Mouse (Mus musculus) spleen, adult 12 weeks (tissue): ENCODE measurements at regions not wholly inside any gene's neighbourhood (a gene's known extent, or its start where the extent isn't known, plus 50 kb on each side); places are given as distances from the start of the nearest gene placed in this dataset.

ENCODE experiments used
- DNase-seq: peaks from one replicate; pipeline ENCODE4 v3.0.0; 2022; ENCODE audit warnings: low spot score

DNA sequence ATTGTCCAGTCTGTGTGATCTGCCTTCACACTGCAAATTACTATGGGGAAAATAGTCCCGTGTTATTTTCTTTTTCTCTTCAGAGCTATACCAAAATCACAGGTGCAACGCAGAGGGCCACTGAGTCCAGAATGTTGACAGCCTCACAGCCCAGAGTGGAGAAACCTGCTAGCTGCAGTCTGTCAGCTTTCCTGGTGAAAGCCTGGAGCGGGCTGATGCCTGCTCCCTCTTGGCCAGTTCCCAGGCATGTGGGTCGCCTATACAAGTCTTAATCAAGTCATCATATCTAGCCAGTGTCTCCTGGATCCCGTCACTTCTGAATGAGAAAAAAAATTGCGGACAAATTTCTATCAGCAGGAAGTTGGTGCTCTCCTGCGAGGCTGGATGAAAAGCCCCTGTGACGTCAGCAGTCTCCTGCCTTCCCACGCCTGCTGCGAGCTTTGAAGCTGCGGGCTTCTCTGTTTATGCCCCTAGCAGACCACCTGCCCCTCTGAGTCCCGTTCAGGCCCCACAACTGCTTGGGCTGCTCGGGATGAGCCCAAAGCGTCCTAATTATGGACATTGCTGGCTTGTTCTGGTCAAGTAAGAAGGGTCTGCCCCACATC is 227.1 kb upstream of the Hes1 start:
- no peak for DNase-seq

DNA sequence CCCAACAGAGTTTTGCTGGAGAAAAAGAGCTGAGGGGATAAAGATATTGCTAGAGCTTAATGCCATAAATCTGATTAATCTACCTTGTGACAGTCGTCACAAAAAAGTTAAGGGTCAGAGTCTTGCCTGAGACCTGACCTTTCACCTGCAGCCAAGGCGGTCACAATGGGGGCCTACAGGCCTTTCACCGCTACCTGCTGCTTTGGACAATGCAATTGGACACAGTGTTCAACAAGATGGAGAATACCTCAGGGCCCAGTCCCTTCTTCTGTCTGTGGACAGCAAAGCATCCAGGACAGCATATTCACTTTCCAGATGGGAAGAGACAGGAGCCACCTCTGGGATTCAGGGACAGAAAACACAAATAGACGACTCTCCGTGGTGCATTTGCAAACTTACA is 226.3 kb upstream of the Hes1 start:
- no peak for DNase-seq

DNA sequence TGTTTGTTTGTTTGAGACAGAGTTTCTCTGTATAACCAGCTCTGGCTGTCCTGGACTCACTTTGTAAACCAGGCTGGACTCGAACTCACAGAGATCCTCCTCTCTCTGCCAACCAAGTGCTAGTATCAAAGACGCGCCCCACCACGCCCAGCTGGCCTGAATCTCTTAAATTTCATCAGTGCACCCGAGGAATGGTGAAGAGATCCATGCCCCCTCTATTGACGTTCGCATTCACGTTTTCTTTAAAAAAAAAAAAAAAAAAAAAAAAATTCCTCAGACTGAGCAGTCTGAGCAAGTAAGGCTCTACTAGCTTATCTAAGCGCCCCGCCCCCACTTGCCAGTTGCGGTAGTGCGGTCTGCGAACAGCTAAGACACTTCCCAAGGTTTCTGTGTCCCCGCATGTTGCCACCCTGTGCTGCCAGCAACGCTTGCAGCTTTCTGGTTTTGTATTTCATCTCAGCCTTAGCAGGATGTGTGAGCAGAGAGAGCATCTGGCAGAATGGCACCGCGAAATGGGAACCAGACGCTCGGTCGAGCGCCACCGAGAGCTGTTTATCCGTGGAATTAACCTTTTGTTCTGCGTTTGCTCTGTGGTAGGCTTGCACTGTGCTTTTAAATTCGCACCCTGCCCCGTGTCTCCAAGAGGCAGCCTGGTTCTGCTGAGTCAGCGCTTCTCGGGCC is 225.1 kb upstream of the Hes1 start:
- no peak for DNase-seq

DNA sequence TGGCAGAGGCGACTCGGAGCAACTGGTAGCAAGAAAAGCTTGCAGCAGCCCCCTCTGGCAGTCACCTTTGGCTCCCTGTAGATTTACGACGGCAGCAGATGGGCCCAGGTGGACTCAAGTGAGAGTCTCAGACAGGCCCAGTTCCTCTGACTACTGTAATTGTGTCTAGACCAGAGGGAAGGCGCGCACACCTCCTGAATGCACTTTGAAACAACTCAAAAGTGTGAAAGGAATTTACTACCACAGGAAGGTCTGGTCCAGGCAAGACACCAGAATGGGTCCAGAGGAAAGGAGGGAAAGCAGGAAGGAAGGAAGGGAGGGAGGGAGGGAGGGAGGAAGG is 224.6 kb upstream of the Hes1 start:
- no peak for DNase-seq

DNA sequence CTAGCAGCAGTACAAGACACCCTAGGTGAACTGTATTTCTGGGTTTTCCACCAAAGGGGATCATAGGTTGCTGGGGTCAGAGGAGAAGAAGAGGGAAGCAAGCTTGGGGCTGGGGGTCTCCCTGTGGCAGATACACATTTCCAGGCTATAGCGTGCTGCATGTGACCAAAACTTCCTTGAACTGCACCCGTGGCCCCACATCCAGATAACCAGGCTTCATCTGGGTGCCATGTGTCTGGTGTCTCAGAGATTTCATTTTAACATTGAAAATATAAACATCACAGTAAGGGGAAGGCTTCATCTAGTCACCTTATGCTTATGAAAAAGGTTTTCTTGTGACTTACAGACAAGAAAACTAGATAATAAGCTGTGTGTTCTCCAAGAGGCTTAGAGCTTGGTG is 223.8 kb upstream of the Hes1 start:
- DNase-seq, result no peak

DNA sequence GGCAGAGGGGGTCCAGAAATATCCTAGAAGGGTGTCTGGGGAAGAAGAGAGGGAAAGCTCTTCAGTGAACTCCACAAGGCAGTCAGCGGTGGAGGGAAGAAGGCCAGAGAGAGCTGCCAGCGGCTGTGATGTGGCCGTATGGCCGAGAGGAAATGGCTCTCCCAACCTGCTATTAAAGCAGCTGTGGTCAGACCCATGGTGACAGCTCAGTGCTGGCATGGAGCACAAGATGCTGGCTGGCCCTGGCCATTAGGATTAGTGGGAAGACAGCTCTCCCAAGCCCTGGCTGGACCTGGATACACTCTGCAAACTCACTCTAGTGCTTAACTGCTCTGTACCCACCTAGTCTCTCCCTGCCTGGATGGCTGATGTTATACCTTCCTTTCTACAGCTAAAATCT is 223.1 kb upstream of the Hes1 start:
- no peak for DNase-seq

DNA sequence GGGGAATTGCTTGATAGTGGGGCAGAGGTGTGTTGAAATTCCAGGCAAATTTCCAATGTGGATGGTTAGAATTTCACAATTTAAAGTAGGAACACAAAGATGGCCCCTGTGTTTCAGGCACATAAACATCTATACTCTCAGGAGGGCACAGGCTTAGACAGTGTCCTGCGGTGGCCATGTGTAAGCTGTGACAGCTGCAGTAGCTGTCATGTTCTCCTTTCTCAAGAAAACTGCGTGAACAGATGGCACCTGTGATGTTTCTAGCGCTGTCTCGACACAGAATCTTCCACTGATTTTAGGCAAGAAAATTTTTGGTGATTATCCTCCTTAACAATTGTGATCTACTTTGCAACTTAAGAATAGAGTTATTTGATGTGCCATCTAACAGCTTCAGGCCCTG is 222.1 kb upstream of the Hes1 start:
- DNase-seq, result no peak

DNA sequence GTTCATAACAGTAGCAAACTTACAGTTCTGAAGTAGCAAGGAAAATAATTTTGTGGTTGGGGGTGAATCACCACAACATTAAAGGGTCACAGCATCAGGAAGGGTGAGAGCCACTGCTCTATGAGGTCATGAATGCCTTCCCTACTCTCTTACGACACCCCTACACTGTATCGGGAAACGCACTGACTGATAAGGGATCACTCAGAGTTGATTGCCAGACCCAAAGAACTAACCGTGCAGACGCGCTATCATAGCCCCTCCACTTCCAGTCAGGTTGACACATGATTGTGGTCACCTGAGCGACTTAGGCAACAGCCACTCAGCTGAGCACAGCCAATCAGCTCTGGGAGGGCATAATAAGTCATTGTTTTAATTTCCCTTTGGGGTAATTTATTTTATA is 220.7 kb upstream of the Hes1 start:
- DNase-seq, result no peak

DNA sequence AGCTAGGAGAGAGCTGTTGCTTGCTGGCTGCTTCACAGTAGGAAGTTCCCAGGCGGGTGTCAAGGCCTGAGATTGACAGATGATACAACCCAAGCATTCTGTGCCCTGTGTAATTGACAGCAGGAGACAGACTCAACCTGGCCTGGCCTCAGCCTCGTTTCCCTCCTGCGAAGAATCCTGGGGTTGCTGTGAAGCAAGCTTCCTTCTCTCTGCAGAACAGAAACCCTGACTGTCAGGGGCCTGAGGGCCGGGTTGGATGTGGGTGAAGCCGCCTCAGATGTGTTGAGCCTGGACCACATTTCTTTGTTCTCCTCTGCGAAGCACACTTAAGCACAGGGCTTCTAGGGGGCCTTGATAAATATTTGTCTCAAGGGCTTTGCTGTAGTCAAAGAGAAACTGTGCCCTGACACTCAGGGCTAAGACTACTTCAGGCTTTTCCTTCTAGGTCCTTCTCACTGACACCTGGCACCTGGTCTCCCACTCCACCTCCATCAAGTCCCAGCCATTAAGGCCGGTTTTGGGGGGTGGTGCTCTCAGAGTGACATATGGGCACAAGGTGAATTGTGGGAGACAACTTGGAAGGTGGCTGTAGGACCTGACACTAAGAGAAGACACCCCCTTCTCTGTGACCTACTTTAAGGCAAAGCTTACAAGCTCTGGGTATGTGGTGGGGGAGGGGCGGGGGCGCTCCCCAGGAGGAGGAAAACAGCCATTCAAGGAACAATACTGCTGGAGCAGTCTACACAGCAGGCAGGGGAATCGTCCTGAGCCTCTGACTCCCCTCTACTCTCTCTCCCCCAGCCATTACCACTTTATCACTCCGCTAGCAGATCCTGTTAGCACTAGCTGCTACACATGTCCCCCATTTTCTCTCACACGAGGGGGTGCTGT is 219.2 kb upstream of the Hes1 start:
- no peak for DNase-seq

DNA sequence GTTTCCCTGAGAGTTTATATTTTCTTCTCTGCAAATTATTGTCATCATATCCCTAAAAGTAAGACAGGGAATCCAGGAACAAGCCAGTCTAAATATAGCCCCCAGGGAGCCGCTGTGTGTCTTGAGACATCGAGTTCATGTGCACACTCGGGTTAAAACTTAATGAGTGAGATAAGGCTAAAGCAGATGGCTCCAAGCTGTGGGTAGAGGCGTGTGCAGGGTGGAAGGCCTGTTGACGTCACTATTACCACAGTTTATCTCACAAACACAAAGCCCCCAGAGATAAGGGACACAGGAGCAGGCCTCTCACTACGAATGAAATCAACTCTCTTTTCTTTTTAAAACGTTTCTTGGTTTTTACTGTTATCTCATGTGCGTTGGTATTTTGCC is 218.6 kb upstream of the Hes1 start:
- no peak for DNase-seq

DNA sequence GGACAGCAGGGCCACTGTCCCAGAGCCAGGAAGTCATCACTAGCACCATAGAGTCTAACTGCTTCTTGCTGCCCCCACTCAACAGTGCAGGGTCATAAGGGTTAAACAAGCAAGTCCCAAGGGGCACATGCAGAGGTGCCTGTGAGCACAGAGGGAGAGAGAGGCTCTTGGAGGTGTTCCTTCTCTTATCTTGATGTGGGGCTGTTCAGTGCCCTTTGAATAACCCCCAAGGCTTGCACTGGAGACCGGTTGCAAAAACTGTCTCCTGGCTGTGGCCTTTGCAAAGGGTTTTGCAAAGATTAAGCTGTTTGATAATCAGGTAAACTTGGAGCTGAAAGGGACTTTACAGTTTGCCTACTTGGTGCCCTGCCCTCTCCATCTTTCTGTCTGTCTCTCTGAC is 217.1 kb upstream of the Hes1 start:
- no peak for DNase-seq

DNA sequence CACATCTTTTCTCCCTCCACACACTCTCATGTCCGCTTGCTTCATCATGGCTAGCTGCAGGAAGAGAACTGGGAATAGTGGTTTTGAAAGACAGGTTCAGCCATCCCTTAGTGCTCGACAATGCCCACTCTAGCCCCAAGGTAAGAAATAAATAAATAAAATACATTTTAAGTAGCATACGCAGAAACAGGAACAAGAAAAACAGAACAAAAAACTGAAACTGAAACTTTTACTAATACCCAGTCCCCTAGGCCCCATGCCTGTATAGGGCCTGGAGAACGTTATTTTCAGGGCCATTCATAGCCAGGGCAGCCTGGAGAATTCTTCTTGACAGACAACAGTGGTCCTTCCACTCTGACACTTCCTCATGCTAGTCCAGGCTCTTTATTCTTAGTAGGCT is 216.4 kb upstream of the Hes1 start:
- no peak for DNase-seq

DNA sequence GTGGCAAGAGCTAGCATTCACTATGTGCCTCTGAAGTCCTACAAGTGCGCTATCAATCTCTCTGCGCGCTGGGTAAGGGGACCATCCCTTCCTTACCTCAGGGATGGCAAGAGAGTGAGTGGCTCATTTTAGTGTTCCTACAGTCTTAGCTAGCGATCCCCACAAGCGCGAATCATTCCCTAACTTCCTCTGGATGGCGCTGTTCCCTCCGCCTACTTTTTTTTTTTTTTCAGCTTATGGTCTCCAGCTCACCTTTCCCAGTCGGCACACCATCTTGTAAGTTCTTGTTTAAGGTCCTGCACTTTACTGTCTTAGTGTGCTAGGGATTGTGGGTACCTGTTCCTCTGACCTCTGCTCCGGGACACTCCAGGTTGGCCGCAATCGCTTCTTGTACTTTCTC is 215.7 kb upstream of the Hes1 start:
- DNase-seq, result no peak

DNA sequence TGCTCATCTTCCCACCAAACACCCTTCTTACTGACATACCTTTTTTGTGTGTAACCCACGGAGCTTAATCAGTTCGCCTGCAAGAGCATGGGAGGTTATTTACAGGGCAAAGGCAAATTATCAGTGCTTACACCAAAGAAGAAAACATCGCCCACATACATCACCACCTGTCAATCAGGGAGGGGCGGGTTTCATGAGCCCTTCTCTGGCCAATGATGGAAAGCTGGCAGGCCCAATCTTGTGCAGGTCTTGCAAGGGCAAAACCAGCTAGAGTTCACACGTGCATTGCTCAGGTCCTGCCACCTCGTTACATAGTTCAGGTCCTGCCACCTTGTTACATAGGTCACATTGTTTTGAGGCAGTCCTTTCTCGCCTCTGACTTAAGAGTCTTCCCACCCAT is 214.7 kb upstream of the Hes1 start:
- no peak for DNase-seq

DNA sequence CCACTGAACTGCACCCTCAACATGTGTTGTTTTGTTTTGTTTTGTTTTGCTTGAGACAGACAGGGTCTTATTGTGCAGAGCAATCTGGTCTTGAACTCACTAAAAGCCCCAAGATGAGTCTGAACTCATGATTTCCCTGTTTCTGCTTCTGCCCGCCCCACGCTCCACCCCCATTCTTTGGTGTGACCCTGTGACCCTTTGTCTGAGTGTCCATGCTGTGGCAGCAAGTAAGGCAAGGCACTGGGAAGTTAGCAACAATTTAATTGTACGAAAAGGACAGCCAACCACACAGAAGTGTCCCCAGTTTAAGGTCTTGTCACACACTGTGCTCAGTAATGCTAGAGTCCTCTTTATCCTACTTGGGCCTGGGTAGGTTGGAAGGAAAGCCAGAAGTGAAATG is 213.6 kb upstream of the Hes1 start:
- no peak for DNase-seq

DNA sequence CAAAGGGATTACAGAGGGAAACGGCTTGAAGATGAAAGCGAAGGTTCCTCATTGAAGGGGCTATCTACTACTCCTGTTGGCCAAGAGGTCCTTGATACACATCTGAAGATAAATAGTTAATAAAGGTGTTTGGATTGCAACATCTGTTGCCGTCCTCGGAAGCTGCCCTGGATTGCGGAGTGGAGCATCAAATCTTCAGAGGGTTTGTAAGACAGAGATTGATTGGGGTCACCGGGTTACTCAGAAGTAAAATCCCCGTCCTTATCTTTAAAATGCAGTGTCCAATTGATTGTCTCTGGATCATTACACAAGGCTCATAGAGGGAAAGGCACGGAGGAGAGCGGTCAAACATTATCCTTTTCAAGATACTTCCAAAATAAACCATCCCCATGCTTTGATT is 212.4 kb upstream of the Hes1 start:
- DNase-seq, result no peak

DNA sequence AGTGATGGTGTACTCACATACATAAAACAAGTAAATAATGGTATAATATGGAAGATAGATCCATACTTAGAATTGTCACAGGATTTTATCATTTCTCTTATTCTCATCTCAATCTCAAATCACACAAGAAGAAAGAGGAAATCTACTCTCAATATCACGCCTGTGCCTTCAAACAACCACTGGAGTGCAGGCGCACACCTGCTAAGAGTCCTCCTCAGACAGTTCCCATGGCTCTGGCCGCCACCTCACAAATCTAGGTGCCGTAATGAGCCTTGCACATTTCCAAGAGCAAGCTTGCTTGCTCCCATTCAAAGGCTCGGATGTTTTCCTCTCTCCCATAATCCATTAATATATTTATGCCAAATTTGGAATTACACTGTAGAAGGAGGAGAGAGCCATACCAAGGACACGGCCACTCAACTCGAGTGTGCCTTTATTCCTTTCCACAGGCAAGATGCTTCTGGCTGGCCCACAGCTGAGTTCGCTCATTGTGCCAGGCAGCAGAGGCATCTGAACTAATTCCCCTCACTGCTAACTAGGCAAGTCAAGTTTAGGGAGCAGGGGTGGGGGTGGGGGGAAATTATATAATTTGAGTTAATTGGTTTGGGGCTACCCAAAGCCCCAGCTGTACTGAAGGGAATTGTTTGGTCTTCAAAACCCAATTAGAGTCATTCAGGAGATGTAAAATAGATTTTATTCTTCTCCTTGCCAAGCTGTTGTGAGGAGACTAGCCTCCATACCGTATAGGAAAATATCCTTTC is 209.2 kb upstream of the Hes1 start:
- DNase-seq, result no peak

DNA sequence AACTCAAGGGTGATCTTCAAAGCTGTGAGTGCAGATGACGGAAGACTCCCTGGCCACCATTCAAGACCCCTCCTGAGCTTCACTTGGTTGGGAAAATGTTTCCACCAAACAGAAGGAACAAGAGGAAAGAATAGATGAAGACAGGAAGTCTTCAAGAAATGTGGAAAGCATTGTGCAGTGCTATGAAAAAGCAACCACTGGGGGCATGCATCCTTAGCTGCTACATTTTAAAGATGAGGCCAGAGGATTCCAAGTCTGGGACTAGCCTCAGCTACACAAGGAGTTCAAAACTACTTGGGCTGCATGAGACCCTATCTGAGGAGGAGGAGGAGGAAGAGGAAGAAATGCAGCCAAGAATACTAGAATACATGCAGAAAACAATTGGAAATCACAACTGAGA is 207.6 kb upstream of the Hes1 start:
- DNase-seq, result no peak

DNA sequence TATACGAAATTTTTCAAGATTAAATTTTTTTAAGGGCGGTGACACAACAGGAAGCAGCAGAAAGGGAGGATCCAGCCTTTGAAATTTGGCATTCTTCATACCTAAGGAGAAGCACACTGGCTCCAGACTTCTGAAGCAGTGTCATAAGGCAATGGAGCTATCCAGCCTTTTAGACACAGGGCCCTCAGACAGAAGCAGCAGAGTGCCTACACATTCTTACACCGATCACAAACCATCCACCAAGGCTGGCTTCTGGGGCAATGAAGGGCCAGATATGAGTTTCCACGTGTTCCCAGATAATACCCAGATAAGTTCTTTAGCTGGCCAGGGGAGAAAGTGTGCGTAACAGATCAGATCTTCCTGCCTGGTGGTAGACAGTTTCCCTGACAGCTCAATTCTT is 205.5 kb upstream of the Hes1 start:
- DNase-seq, result no peak

DNA sequence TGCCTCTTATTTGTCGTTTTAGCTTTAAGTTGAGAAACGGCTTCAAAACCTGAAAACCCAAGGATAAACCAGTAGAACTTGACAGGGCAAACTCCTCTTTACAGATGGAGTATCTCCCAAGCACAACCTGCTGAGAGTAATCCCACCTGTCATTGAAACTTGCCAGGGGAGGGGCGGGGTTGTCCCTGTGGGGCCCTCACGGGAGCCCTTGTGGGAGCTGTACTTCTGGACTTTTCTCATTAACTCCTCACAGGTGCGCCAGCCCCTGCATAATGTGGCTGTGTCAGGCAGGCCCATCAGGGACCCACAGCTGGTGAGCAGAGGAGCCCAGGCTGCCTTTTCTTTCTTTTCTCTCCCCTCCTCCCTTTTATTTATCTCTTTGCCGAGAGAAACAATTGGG is 203.9 kb upstream of the Hes1 start:
- no peak for DNase-seq

DNA sequence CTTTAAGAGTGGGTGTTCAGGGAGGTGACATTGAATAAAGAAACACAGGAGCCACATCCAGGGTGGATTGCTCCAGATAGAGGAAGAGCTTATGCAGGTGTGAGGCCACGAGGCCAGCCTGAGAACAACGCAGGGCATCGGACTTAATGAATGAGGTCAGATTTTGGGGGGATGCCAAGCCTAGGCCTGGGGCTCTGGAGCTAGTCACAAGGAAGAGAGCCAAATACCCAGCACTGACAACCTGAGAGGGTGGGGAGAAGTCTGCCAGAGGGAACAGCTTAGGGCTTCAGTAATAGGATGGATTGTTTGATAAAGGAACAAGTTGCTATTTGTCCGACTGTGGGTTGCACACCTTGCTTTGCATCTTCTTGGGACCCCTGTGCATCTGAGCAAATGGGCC is 203.1 kb upstream of the Hes1 start:
- no peak for DNase-seq

DNA sequence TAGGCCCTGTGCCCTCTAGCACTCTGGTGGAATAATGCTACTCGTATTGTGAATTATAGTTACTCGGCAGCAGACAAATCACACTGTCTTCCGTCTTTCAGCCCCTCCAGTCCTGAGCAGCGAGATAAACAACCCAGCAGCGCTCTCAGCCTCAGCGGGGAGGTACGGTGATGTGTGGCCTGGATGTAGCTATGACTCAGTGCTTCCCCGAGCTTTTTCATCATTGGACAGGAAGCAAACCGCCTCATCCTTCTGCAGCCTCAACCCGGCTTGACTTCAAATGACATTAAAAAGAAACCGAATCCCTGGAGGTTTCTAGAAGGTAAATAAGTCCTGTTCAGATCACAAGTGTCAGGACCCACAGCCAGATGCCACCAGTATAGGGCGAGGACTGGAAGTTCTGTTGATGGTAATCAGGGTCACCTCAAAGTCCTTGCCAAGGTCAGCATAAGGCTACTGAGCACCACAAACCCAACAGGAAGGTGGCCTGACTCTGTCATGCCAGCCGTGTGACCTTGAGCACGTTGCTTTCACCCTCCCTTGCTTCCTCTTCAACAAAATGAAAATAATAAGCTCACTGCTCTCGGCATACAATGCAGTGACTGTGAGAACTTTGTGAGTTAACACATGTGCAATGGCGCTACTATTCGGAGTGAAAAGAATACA is 199.0 kb upstream of the Hes1 start:
- no peak for DNase-seq
